Mouse (Mus musculus): ENCODE measurements around the gene Rad23b. TPM values are rescaled to one million over a fixed set of nuclear protein-coding genes. Genes with fewer than 3 reads are reported as not detected.
"Not testable (repeated sequence)": the region's sequence is repeated elsewhere in the genome, so short reads cannot be mapped to it uniquely, and the experiment has no call there.

The Rad23b gene
- polyA plus RNA-seq, 1 experiment, result not detected

DNA sequence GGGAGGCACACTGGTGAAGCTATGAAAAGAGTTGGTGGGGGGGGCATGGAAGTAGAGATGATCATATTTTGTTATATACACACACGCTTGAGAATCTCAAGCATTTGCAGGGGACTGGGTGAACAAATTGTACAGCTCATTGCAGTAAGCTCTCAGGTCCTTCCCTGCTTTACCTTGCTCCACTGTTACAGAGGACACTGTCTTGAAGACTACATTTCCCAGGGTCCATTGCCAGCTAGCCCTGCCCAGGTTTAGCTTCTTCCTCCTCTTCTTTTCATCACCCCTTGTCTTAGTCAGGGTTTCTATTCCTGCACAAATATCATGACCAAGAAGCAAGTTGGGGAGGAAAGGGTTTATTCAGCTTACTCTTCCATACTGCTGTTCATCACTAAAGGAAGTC is 56.7 kb downstream of the Rad23b start:
- Histone ChIP-seq H3K27ac (ENCODE audit: insufficient read depth, low read depth, low read length) (no peak overlapping the region), H3K4me3 (ENCODE audit: insufficient read depth, low read depth, low read length) (no peak overlapping the region), H3K4me1 (ENCODE audit: control insufficient read depth, insufficient read depth, low read length) (peaks cover 6% of the 10 kb centered on the region)
- WGBS, result 87% methylated on average over 1 of the region's 1 CpGs
- TF ChIP-seq CTCF (IDR thresholded peaks at IDR 0.05; ENCODE audit: insufficient read depth, low read depth, low read length) (no peak), POLR2A (IDR thresholded peaks at IDR 0.05; ENCODE audit: insufficient read depth, low read depth, low read length) (no peak)

DNA sequence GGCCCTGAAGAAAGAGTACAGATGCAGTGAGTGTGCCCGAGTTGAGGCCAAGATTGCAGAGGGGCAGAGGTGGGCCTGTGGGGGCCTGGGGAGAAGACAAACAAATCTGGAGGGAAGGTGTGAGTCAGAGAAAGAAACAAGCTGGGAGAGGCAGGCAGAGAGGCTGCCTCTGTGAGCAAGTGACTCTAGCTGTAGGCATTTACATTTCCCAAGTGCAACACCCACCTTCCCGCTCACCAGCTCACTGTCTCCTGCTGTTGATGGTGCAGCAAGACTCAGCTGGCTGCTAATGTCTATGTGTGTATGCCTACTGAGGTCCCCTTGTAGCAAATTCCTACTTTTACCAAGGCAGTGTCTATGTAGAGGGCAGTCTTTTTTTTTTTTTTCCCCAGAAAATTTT is 58.2 kb downstream of the Rad23b start:
- Histone ChIP-seq H3K27ac (ENCODE audit: insufficient read depth, low read depth, low read length) (peak overlapping the region; percentile 25; the same call in 1 of the 2 replicates), H3K4me1 (ENCODE audit: control insufficient read depth, insufficient read depth, low read length) (peaks cover 6% of the 10 kb centered on the region), H3K4me3 (ENCODE audit: insufficient read depth, low read depth, low read length) (no peak overlapping the region)
- TF ChIP-seq POLR2A (IDR thresholded peaks at IDR 0.05; ENCODE audit: insufficient read depth, low read depth, low read length) (no peak), CTCF (IDR thresholded peaks at IDR 0.05; ENCODE audit: insufficient read depth, low read depth, low read length) (no peak)
- 40% methylated on average over 2 of the region's 2 CpGs for WGBS

DNA sequence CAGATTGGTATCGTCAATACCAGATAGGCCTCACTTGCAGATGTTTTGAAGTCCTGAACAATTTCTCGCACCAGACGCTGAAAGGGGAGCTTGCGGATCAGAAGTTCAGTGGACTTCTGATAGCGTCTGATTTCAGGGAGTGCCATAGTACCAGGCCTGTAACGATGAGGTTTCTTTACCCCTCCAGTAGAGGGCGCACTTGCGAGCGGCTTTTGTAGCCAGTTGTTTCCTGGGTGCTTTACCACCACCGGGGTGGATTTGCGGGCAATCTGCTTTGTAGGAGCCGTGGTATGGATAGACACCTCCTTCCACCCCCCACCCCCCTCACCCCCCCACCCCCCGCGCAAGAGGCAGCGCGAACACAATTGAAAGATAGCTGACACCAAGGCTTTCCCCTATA is 59.2 kb downstream of the Rad23b start:
- TF ChIP-seq CTCF (IDR thresholded peaks at IDR 0.05; ENCODE audit: insufficient read depth, low read depth, low read length), result no peak
- WGBS, result 97% methylated on average over 16 of the region's 16 CpGs
- H3K4me3 ChIP-seq (ENCODE audit: insufficient read depth, low read depth, low read length), result no peak overlapping the region
- H3K27ac ChIP-seq (ENCODE audit: insufficient read depth, low read depth, low read length), result no peak overlapping the region
- H3K4me1 ChIP-seq (ENCODE audit: control insufficient read depth, insufficient read depth, low read length), result peaks cover 6% of the 10 kb centered on the region

DNA sequence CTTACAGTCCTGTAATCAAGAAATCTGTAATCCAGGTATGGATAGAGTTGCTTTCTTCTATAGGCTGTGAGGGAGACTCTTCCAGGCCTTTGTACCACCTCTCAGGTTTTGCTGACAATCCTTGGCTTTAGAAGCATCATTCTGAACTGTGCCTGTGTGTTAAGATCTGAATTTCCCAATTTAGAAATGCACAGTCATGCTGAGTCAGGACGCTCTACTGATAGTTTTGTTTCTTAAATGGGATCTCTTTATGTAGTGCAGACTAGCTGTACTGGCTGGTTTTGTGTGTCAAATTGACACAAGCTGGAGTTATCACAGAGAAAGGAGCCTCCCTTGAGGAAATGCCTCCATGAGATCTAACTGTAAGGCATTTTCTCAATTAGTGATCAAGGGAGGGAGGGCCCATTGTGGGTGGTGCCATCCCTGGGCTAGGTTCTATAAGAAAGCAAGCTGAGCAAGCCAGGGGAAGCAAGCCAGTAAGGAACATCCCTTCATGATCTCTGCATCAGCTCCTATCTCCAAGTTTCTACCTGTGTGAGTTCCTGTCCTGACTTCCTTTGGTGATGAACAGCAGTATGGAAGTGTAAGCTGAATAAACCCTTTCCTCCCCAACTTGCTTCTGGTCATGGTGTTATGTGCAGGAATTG is 59.9 kb downstream of the Rad23b start:
- WGBS, result 69% methylated on average over 1 of the region's 1 CpGs
- not testable (repeated sequence) for H3K4me1 ChIP-seq (ENCODE audit: control insufficient read depth, insufficient read depth, low read length); H3K27ac ChIP-seq (ENCODE audit: insufficient read depth, low read depth, low read length); H3K4me3 ChIP-seq (ENCODE audit: insufficient read depth, low read depth, low read length)

DNA sequence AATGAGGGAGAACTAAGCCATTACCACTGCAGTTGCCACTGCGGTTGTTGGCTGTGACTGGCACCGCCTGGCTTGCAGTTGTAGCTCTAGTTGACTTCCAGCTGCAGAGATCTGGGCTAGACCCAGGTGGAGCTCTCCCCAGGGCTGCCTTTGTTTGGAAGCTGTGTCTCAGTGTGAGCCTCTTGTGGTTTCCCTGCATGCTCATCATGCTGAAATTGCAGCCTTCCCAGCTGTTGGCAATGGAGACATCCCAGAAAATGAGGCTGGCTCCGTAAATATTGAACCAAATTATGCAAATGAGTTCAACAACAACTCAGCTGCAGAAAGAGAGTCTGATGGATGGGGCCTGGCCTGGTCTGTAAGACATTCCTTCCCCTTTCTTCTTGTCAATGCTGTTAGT is 66.0 kb downstream of the Rad23b start:
- 25% methylated on average over 3 of the region's 3 CpGs for WGBS
- TF ChIP-seq CTCF (IDR thresholded peaks at IDR 0.05; ENCODE audit: insufficient read depth, low read depth, low read length) (no peak), POLR2A (IDR thresholded peaks at IDR 0.05; ENCODE audit: insufficient read depth, low read depth, low read length) (no peak)
- peaks cover 4% of the 10 kb centered on the region; the same call in 1 of the 2 replicates for H3K4me1 ChIP-seq (ENCODE audit: control insufficient read depth, insufficient read depth, low read length)
- H3K27ac ChIP-seq (ENCODE audit: insufficient read depth, low read depth, low read length), result no peak overlapping the region
- H3K4me3 ChIP-seq (ENCODE audit: insufficient read depth, low read depth, low read length), result no peak overlapping the region

DNA sequence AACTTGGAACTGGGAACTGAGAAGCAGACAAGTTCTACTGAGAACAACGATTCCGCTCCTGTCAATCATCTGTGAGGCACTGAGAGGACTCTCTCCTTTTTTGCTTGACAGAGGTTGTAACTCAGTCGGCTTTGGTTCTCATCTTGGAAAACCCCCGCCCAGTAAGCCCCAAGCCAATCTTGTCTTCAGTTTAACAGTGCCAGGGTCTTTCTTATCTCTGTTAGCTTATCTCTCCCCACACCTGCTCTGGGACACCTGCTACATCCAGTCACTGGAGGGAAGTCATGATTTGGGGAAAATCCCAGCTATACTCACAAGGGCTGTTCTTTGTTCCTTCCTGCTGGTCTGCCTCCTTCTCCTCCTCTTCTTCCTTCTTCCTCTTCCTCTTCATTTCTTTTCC is 76.4 kb downstream of the Rad23b start:
- TF ChIP-seq CTCF (IDR thresholded peaks at IDR 0.05; ENCODE audit: insufficient read depth, low read depth, low read length) (no peak), POLR2A (IDR thresholded peaks at IDR 0.05; ENCODE audit: insufficient read depth, low read depth, low read length) (no peak)
- H3K27ac ChIP-seq (ENCODE audit: insufficient read depth, low read depth, low read length), result no peak overlapping the region
- H3K4me1 ChIP-seq (ENCODE audit: control insufficient read depth, insufficient read depth, low read length), result no peaks in the 10 kb centered on the region
- H3K4me3 ChIP-seq (ENCODE audit: insufficient read depth, low read depth, low read length), result no peak overlapping the region
- 89% methylated on average over 4 of the region's 4 CpGs for WGBS

Other genes with a start within 250 kb of the Rad23b start
- not detected in 2 replicates for gene Klf4, start 182.4 kb downstream of the Rad23b start, polyA plus RNA-seq (2012; ENCODE audit: insufficient read depth, insufficient read length, low replicate concordance, missing spikeins)